Mouse (Mus musculus) forebrain, embryonic 14.5 days (tissue): ENCODE results near the gene Irf2. TPM values are rescaled to one million over a fixed set of nuclear protein-coding genes. Genes with fewer than 3 reads are reported as not detected.
A peak's percentile ranks its signal among the peaks of the same experiment; 100 is the strongest.

Source experiments
- ATAC-seq: fragments of 200-750 bp; cut with Nextera tagmentation; 2 replicates; pipeline ENCODE4 v1.8.0; 2017; ENCODE audit warnings: mild to moderate bottlenecking, moderate library complexity
- DNase-seq: peaks from one replicate; pipeline ENCODE4 v3.0.0-alpha.2; 2015; ENCODE audit warnings: low spot score
- H3K27ac ChIP-seq: fragments of 300-500 bp; sonication (generic); 2 replicates; pipeline ENCODE4 v1.5.1; 2014; ENCODE audit warnings: low read depth, mild to moderate bottlenecking, control low read depth, low read length, moderate library complexity
- H3K27me3 ChIP-seq: fragments of 300-500 bp; sonication (generic); replicated peaks from 2 replicates; pipeline ENCODE4 v1.6.1; 2014; ENCODE audit warnings: low read length, control low read depth, mixed read lengths; ENCODE audit not compliant: control insufficient read depth, insufficient read depth
- H3K36me3 ChIP-seq: fragments of 300-500 bp; sonication (generic); 2 replicates; pipeline ENCODE4 v1.6.1; 2014; ENCODE audit warnings: low read length, control low read depth; ENCODE audit not compliant: control insufficient read depth, insufficient read depth
- H3K4me1 ChIP-seq: fragments of 300-500 bp; sonication (generic); 2 replicates; pipeline ENCODE4 v1.6.1; 2014; ENCODE audit warnings: antibody characterized with exemption, low read length, control low read depth; ENCODE audit not compliant: control insufficient read depth, insufficient read depth
- H3K4me2 ChIP-seq: fragments of 300-500 bp; sonication (generic); 2 replicates; pipeline ENCODE4 v1.6.1; 2014; ENCODE audit warnings: mild to moderate bottlenecking, control low read depth, low read length
- H3K4me3 ChIP-seq: fragments of 300-500 bp; sonication (generic); 2 replicates; pipeline ENCODE4 v1.5.1; 2014; ENCODE audit warnings: low read depth, low read length, control low read depth
- H3K9ac ChIP-seq: fragments of 300-500 bp; sonication (generic); 2 replicates; pipeline ENCODE4 v1.6.1; 2014; ENCODE audit warnings: mild to moderate bottlenecking, low read length, control low read depth, moderate library complexity
- H3K9me3 ChIP-seq: fragments of 300-500 bp; sonication (generic); replicated peaks from 2 replicates; pipeline ENCODE4 v1.6.1; 2016; ENCODE audit warnings: low read length, control low read depth, mixed read lengths; ENCODE audit not compliant: control insufficient read depth
- WGBS: fragments of 180-500 bp; shearing (Covaris S2); extraction: QIAGEN DNeasy Blood & Tissue Kit; methylation state at CpG from one replicate; pipeline ENCODE4 v1.1.7; 2014; 5-methylcytosine and 5-hydroxymethylcytosine counted together
- polyA plus RNA-seq: library from polyadenylated mRNA; unstranded; fragments of >200 nt; fragmentation: Nextera tagmentation; extraction: Ambion mirVana; gene quantifications from 2 replicates; pipeline ENCODE4 v1.2.1, GENCODE M21; 2014

The Irf2 gene
- polyA plus RNA-seq, 1 experiment from 2014 or later, result 6.2 TPM

DNA sequence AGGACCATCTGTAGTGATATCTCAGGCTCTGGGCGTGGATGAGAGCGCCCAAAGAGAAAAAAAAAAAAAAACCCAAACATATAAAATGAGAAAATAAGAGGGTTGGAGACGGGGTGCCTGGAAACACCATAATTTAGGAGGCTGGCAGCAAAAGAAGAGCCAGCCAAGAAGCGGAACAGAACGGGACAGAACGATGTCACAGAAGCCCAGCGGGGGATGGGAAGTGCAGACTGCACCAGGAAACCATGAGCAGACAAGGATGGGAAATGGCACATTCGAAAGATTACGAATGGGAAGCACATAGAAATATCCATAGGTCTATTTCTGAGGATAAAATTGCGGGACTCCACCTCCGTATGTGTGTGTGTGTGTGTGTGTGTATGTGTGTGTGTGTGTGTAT, 4.0 kb upstream of the Irf2 start:
- H3K27me3 ChIP-seq, result no peaks in the 10 kb centered on the region
- peaks cover 4% of the 10 kb centered on the region; the same call in 1 of the 2 replicates for H3K9me3 ChIP-seq
- no peak overlapping the region for H3K9ac ChIP-seq
- DNase-seq, result no peak
- H3K27ac ChIP-seq, result no peak overlapping the region
- no peak overlapping the region for H3K4me2 ChIP-seq
- H3K36me3 ChIP-seq, result no peaks in the 10 kb centered on the region
- WGBS, result 81% methylated on average over 11 of the region's 11 CpGs
- ATAC-seq, result no peak
- H3K4me1 ChIP-seq, result no peaks in the 10 kb centered on the region
- no peak overlapping the region for H3K4me3 ChIP-seq

DNA sequence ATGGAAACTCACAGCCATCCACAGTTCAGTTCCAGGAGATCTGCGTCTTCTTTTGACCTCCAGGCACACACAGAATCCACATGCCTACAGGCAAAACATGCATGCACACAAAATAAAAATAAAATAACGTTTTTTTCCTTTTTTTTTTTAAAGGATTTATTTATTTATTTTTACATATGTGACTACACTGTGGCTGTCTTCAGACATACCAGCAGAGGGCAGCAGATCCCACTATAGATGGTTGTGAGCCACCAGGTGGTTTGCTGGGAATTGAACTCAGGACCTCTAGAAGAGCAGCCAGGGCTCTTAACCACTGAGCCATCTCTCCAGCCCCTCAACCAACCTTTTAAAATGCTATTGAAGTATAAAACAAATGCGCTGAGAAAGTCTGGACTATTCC, 3.3 kb upstream of the Irf2 start:
- peaks cover 4% of the 10 kb centered on the region; the same call in 1 of the 2 replicates for H3K9me3 ChIP-seq
- no peak for DNase-seq
- H3K27me3 ChIP-seq, result no peaks in the 10 kb centered on the region
- no peak overlapping the region for H3K4me2 ChIP-seq
- no peak overlapping the region for H3K9ac ChIP-seq
- no peak for ATAC-seq
- H3K27ac ChIP-seq, result no peak overlapping the region
- WGBS, result 88% methylated on average over 3 of the region's 3 CpGs
- H3K36me3 ChIP-seq, result no peaks in the 10 kb centered on the region
- no peak overlapping the region for H3K4me3 ChIP-seq
- no peaks in the 10 kb centered on the region for H3K4me1 ChIP-seq

DNA sequence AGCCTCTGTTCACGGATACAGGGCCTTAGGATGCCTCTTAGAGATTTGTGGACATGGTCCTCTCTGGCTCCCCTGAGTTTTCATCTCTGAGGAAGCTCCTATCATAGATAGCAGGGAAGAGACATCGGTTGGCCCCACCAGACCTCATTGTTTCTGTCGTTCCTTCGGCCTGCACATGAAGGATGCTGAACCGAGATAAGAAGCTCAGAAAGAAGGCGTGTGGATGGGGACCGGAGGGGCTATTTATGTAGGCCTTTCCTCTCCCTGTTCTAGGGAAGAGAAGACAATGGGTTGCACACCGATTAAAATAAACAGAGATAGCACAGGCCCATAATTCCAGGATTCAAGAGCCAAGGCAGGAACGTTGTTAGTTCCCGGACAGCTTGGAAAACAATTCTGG, 2.1 kb upstream of the Irf2 start:
- H3K9ac ChIP-seq, result no peak overlapping the region
- 92% methylated on average over 10 of the region's 10 CpGs for WGBS
- H3K9me3 ChIP-seq, result peaks cover 4% of the 10 kb centered on the region; the same call in 1 of the 2 replicates
- peaks cover 5% of the 10 kb centered on the region; the same call in 1 of the 2 replicates for H3K4me1 ChIP-seq
- H3K27me3 ChIP-seq, result no peaks in the 10 kb centered on the region
- DNase-seq (no peak), ATAC-seq (no peak)
- H3K27ac ChIP-seq, result no peak overlapping the region
- H3K36me3 ChIP-seq, result no peaks in the 10 kb centered on the region
- no peak overlapping the region for H3K4me3 ChIP-seq
- no peak overlapping the region for H3K4me2 ChIP-seq

DNA sequence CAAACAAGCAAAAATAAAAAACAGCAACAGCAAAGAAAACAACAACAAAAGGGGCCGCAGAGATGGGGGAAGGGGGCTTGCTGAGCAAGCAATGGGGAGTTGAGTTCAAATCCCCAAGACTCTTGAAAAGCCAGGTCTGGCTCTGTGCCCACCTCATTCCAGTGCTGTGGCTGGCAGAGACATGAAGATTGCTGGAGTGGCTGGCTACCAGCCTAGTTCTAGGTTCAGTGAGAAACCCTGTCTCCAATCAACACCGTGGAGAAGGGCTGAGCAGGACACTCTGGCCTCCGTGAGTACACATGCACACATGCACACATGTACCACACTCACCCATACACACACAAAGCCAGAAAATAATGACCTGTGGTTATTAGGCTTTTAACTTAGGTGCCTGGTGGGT, 1.6 kb upstream of the Irf2 start:
- Histone ChIP-seq H3K4me2 (no peak overlapping the region), H3K4me3 (no peak overlapping the region), H3K36me3 (no peaks in the 10 kb centered on the region), H3K9me3 (peaks cover 4% of the 10 kb centered on the region; the same call in 1 of the 2 replicates), H3K4me1 (peaks cover 5% of the 10 kb centered on the region; the same call in 1 of the 2 replicates), H3K27ac (no peak overlapping the region), H3K27me3 (no peaks in the 10 kb centered on the region), H3K9ac (no peak overlapping the region)
- WGBS, result 50% methylated on average over 3 of the region's 3 CpGs
- ATAC-seq, result no peak
- peak; percentile 35 for DNase-seq

DNA sequence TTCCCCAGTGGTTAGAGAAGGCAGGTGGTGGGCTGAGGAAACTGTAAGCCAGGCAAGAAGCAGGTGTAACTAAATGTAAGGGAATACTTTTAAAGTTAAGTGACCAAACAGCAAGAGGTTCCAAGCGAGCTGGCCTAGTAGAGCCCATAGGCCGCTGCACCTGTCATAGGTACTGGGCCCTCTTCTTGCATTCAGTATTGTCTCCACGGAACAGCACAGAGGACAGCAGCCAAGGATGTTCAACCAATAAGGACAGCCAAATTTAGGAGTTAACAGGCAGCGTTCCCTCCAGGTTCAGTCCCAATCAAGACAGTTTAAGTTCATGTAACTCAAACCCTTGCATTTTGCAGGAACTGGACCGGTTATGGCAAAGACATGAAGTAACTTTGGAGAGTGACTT, 931 bp upstream of the Irf2 start:
- H3K9ac ChIP-seq, result no peak overlapping the region
- 19% methylated on average over 5 of the region's 5 CpGs for WGBS
- H3K27ac ChIP-seq, result no peak overlapping the region
- peak overlapping the region; percentile 83 for H3K4me2 ChIP-seq
- H3K4me1 ChIP-seq, result peaks cover 5% of the 10 kb centered on the region; the same call in 1 of the 2 replicates
- ATAC-seq (no peak), DNase-seq (no peak)
- no peaks in the 10 kb centered on the region for H3K36me3 ChIP-seq
- peak overlapping the region; percentile 91 for H3K4me3 ChIP-seq
- H3K9me3 ChIP-seq, result peaks cover 4% of the 10 kb centered on the region; the same call in 1 of the 2 replicates
- no peaks in the 10 kb centered on the region for H3K27me3 ChIP-seq

DNA sequence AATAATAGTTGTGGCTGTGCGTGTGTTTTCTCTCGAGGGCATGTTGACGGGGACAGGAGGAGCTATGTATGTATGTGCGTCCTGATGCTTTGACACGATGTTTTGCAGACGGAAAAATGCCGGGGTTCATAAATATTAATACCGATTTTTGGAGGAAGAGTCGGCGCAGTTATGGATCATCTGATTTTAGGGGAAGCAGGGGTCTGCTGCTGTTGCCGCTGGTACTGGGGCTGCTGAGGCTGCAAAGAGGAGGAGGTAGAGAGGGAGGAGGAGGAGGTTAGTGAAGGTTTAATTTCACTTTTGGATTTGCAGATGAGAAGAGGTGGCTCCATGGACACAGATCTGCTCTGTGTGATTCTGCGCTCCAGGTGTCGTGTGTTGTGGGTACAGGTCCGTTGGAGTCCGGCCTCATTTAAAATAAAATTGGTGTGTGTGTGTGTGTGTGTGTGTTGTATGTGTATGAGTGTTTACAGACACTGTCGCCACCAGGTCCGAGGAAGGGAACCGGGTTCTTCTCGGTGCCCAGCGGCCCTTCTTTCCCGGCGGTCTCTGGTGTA, 502 bp downstream of the Irf2 start:
- H3K4me2 ChIP-seq, result peak overlapping the region; percentile 83
- WGBS, result under 1% methylated on average over 22 of the region's 22 CpGs
- DNase-seq (peak; percentile 29), ATAC-seq (peak; percentile 1; the same call in 1 of the 2 replicates)
- H3K4me1 ChIP-seq, result peaks cover 5% of the 10 kb centered on the region; the same call in 1 of the 2 replicates
- no peaks in the 10 kb centered on the region for H3K27me3 ChIP-seq
- peak overlapping the region; percentile 91 for H3K4me3 ChIP-seq
- peak overlapping the region; percentile 97 for H3K9ac ChIP-seq
- H3K27ac ChIP-seq, result peak overlapping the region; percentile 74
- H3K36me3 ChIP-seq, result no peaks in the 10 kb centered on the region
- peaks cover 4% of the 10 kb centered on the region; the same call in 1 of the 2 replicates for H3K9me3 ChIP-seq

DNA sequence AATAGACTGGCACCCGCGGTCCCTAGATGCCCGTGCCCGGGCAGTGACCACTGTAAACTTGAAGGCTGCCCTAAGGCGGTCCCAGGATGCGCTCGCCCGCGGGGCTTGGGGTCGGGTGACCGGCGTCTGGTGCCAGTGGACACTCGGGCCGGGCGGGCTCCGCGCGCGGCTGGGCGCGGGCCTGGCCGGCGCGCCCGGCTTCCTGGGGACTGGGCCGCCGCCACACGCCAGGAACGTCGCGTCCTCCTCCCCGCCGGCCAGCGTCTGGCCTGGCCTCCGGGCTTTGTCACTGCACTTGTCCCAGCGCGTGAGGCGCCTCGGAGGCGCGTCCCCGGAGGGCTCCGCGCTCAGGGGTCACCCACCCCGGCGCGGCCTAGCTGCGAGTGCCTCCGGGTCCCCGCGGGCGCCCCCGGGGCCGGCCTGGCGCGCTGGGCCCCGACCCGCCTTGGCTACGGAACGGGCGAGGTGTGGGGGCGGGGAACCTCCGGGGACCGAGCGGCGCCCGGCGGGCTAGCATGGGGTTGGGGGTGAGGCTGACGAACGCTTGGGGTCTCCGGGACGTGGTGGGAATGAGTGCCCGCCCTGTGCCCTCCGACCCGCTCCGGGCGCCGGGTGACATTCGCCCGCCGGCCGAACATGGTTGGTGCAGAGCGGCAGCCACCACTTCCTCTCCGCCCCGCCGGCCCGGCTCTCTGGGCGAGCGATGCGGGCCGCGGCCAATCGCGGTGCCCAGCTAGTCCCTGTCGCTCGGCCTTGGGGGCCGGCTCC, 1.2 kb downstream of the Irf2 start:
- Histone ChIP-seq H3K4me3 (peak overlapping the region; percentile 91), H3K4me1 (peaks cover 5% of the 10 kb centered on the region; the same call in 1 of the 2 replicates), H3K9ac (peak overlapping the region; percentile 97), H3K4me2 (peak overlapping the region; percentile 83), H3K9me3 (peaks cover 4% of the 10 kb centered on the region; the same call in 1 of the 2 replicates), H3K27ac (peak overlapping the region; percentile 74), H3K36me3 (no peaks in the 10 kb centered on the region), H3K27me3 (no peaks in the 10 kb centered on the region)
- peak; percentile 66 for DNase-seq
- WGBS, result under 1% methylated on average over 84 of the region's 97 CpGs
- peak; percentile 82 for ATAC-seq

DNA sequence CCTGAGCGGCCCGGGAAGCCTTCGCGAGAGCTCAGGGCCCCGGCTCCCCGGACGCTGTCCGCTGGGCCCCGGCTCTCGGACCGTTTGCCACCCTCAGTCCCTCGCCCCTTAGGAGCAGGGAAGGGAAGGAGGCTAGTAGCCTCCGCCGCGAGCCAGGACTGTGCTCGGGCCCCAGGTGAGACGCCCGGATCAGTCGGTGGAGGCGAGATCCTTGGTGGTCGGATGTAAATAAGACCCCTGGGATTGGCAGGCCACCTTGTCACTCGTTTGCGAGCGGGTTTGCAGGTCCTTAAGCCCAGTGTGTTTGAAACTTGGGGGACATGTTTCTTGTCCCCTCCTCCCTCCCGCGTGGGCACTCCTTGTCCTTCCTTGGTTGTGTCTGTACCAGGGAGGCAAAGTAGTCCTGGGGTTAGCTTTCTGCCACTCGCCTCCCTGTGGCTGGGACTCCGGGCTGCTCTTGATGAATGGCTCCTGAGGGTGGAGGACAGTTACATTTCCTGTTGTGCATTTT, 1.8 kb downstream of the Irf2 start:
- Histone ChIP-seq H3K4me2 (peak overlapping the region; percentile 83), H3K36me3 (no peaks in the 10 kb centered on the region), H3K27ac (peak overlapping the region; percentile 74), H3K4me3 (peak overlapping the region; percentile 91), H3K27me3 (no peaks in the 10 kb centered on the region), H3K9ac (peak overlapping the region; percentile 97), H3K9me3 (peaks cover 4% of the 10 kb centered on the region; the same call in 1 of the 2 replicates), H3K4me1 (peaks cover 5% of the 10 kb centered on the region; the same call in 1 of the 2 replicates)
- DNase-seq, result peak; percentile 47
- WGBS, result 0% methylated on average over 27 of the region's 28 CpGs
- ATAC-seq, result peak; percentile 21
